Mouse (Mus musculus) midbrain, postnatal 0 days (tissue): Measurements from ENCODE around the gene Kctd8. TPM values are rescaled to one million over a fixed set of nuclear protein-coding genes. Genes with fewer than 3 reads are reported as not detected.
A peak's percentile ranks its signal among the peaks of the same experiment; 100 is the strongest.

Experiments used
- ATAC-seq: fragments of 200-750 bp; cut with Nextera tagmentation; 2 replicates; pipeline ENCODE4 v1.8.0; 2017; ENCODE audit warnings: moderate number of reproducible peaks, mild to moderate bottlenecking, moderate TSS enrichment, moderate library complexity; ENCODE audit not compliant: low FRiP score
- DNase-seq: peaks from one replicate; pipeline ENCODE4 v3.0.0-alpha.2; 2015; ENCODE audit warnings: low spot score
- H3K27ac ChIP-seq: fragments of 300-500 bp; sonication (generic); 2 replicates; pipeline ENCODE4 v1.5.1; 2014; ENCODE audit warnings: low read depth, mild to moderate bottlenecking, low read length, mixed read lengths
- H3K27me3 ChIP-seq: fragments of 300-500 bp; sonication (generic); 2 replicates; pipeline ENCODE4 v1.6.1; 2014; ENCODE audit warnings: low read length, control low read depth, mixed read lengths; ENCODE audit not compliant: insufficient read depth
- H3K36me3 ChIP-seq: fragments of 300-500 bp; sonication (generic); 2 replicates; pipeline ENCODE4 v1.6.1; 2014; ENCODE audit warnings: low read length, control low read depth, mixed read lengths; ENCODE audit not compliant: insufficient read depth
- H3K4me1 ChIP-seq: fragments of 300-500 bp; sonication (generic); 2 replicates; pipeline ENCODE4 v1.6.1; 2014; ENCODE audit warnings: mild to moderate bottlenecking, control low read depth, antibody characterized with exemption, low read length, mixed read lengths; ENCODE audit not compliant: insufficient read depth
- H3K4me2 ChIP-seq: fragments of 300-500 bp; sonication (generic); 2 replicates; pipeline ENCODE4 v1.6.1; 2014; ENCODE audit warnings: low read depth, mild to moderate bottlenecking, low read length, mixed read lengths; ENCODE audit not compliant: poor library complexity, severe bottlenecking
- H3K4me3 ChIP-seq: fragments of 300-500 bp; sonication (generic); 2 replicates; pipeline ENCODE4 v1.5.1; 2014; ENCODE audit warnings: low read depth, mild to moderate bottlenecking, low read length, moderate library complexity
- H3K9ac ChIP-seq: fragments of 300-500 bp; sonication (generic); replicated peaks from 2 replicates; pipeline ENCODE4 v1.6.1; 2014; ENCODE audit warnings: mild to moderate bottlenecking, low read length, moderate library complexity, mixed read lengths; ENCODE audit not compliant: poor library complexity, severe bottlenecking
- H3K9me3 ChIP-seq: fragments of 300-500 bp; sonication (generic); 2 replicates; pipeline ENCODE4 v1.6.1; 2016; ENCODE audit warnings: low read length, control low read depth
- CTCF ChIP-seq: IDR thresholded peaks from 2 replicates; pipeline ENCODE4 v1.5.1; 2016; ENCODE audit warnings: antibody characterized with exemption, mild to moderate bottlenecking
- WGBS: fragments of 180-500 bp; shearing (Covaris S2); extraction: QIAGEN DNeasy Blood & Tissue Kit; methylation state at CpG from one replicate; pipeline ENCODE4 v1.1.7; 2014; 5-methylcytosine and 5-hydroxymethylcytosine counted together
- polyA plus RNA-seq: library from polyadenylated mRNA; unstranded; fragments of >200 nt; fragmentation: Nextera tagmentation; extraction: Ambion mirVana; gene quantifications from 2 replicates; pipeline ENCODE4 v1.2.1, GENCODE M21; 2015
- total RNA-seq: library from RNA; depleted of rRNA; stranded (reverse); fragments of >200 nt; gene quantifications from 2 replicates; pipeline ENCODE4 v1.2.3, GENCODE M21; 2014

Kctd8 gene
- total and polyA plus RNA-seq, 2 experiments from 2014 or later = 32.8 to 57.3 TPM

DNA sequence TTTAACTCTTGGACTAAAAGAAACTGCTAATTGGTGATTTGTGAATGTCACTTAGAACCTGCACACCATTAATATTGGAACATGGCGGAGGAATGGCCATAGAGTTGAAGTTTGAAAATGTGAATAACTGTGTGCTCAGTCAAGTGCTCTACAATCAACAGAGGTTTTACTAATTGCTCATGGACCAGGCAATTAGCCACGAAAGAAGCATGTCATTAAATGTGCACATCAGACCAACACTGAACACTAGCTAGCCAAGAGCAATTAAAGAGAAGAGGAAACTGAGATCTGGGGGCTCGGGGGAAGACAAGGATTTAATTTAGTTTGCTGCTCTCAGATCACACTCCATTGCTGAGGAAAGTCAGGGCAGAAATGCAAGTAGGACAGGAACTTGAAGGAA, 126.3 kb downstream of the Kctd8 start:
- H3K4me1 ChIP-seq = no peaks in the 10 kb centered on the region
- 80% methylated on average over 3 of the region's 3 CpGs for WGBS
- no peak overlapping the region for H3K4me2 ChIP-seq
- H3K9ac ChIP-seq = no peak overlapping the region
- ATAC-seq = no peak
- no peak for TF ChIP-seq CTCF
- H3K36me3 ChIP-seq = no peaks in the 10 kb centered on the region
- H3K9me3 ChIP-seq = no peaks in the 10 kb centered on the region
- no peak for DNase-seq
- H3K27me3 ChIP-seq = no peaks in the 10 kb centered on the region
- no peak overlapping the region for H3K27ac ChIP-seq
- no peak overlapping the region for H3K4me3 ChIP-seq

DNA sequence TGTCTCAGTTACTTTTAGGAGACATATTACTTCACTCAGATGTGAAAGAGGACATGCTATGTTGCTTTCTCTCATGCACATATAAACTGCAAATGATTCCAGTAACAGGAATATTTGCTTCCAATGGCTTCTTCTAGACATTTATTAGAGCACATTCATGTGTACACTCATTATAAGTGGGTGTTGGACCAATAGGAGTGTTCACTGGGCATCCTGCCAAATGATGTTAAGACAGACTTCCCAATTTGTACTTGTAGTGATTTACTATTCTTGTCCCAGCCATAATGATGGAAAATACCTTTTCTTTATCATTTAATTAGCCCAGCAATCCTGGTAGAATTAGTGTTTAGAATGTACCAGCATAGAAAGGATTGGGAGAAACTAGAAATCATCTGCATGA, 132.1 kb downstream of the Kctd8 start:
- no peak for TF ChIP-seq CTCF
- no peak for ATAC-seq
- Histone ChIP-seq H3K27ac (no peak overlapping the region), H3K4me3 (no peak overlapping the region), H3K9ac (no peak overlapping the region), H3K4me1 (no peaks in the 10 kb centered on the region), H3K27me3 (no peaks in the 10 kb centered on the region), H3K9me3 (no peaks in the 10 kb centered on the region), H3K36me3 (no peaks in the 10 kb centered on the region), H3K4me2 (no peak overlapping the region)
- DNase-seq = no peak

DNA sequence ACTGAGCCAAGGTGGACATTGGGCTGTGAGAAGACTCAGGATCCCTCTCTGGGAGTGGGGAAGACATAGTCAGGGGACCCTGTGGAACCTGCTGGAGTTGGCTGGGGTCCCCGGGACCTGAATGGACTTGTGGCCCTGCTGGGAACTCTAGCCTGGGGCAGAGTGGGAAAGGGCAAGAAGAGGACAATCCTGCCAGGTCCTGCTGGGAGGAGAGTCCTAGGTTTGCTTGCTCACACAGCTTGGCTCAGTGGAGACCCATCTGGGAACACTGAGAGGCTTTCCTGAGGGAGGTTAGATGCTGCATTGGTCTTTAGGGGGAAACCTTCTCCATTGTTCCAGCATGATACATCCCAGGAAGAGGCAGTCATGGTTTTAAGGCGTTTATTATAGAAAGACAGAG, 133.8 kb downstream of the Kctd8 start:
- no peak for TF ChIP-seq CTCF
- Histone ChIP-seq H3K4me2 (no peak overlapping the region), H3K4me1 (no peaks in the 10 kb centered on the region), H3K27ac (no peak overlapping the region), H3K27me3 (no peaks in the 10 kb centered on the region), H3K4me3 (no peak overlapping the region), H3K9me3 (no peaks in the 10 kb centered on the region), H3K9ac (no peak overlapping the region), H3K36me3 (no peaks in the 10 kb centered on the region)
- no peak for ATAC-seq
- no peak for DNase-seq
- 69% methylated on average over 2 of the region's 2 CpGs for WGBS

- Histone ChIP-seq H3K27ac (no peak overlapping the region), H3K36me3 (no peaks in the 10 kb centered on the region), H3K9ac (no peak overlapping the region), H3K9me3 (no peaks in the 10 kb centered on the region), H3K27me3 (no peaks in the 10 kb centered on the region), H3K4me2 (no peak overlapping the region), H3K4me3 (no peak overlapping the region), H3K4me1 (no peaks in the 10 kb centered on the region)
- 55% methylated on average over 4 of the region's 4 CpGs for WGBS
- no peak for TF ChIP-seq CTCF
- ATAC-seq (no peak), DNase-seq (peak; percentile 51)
These were observed 181.5 kb downstream of the Kctd8 start for GRCm38 (mm10) chr5:69159897-69160509.

DNA sequence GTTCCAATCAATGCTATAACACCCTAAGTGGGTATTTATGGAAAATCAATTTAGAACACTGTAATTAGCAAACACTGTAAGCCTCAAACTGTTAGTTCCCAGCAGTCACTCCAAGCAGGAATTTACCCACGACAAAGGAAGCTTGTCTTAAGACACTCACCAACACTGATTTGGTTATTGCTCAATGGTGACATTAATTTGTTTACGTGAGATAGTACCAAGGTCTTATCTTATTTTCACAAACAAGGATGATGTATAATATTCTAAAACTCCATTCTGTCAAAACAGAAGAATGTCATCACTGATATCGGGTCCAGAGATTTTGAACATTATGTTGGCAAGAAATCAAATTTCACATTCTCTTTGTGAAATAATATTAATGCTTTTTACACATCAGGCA, 185.0 kb downstream of the Kctd8 start:
- Histone ChIP-seq H3K27me3 (no peaks in the 10 kb centered on the region), H3K36me3 (no peaks in the 10 kb centered on the region), H3K9ac (no peak overlapping the region), H3K9me3 (no peaks in the 10 kb centered on the region), H3K27ac (no peak overlapping the region), H3K4me2 (no peak overlapping the region), H3K4me1 (no peaks in the 10 kb centered on the region), H3K4me3 (no peak overlapping the region)
- no peak for DNase-seq
- WGBS = 73% methylated on average over 3 of the region's 3 CpGs
- TF ChIP-seq CTCF = no peak
- no peak for ATAC-seq

DNA sequence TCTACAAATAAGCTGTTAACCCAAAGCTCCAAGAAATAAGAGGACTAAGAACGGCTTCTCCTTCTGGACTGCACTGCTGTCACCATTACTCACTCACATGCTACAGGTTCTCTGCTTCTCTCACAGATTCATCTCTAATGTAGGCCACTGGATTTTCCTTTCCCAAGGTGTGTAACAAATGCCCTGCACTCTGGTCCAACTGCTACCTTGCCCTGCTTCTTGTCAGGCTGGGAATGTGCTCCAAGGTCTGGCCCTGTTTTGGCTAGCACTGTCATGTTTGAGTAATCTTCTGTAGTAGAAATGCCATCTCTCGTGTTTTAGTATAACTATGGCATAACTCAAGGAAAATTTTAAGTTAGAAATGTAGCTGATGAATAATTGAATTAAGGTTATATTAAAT, 195.7 kb downstream of the Kctd8 start:
- DNase-seq (no peak), ATAC-seq (no peak)
- Histone ChIP-seq H3K9ac (no peak overlapping the region), H3K4me3 (no peak overlapping the region), H3K27me3 (no peaks in the 10 kb centered on the region), H3K9me3 (no peaks in the 10 kb centered on the region), H3K4me2 (no peak overlapping the region), H3K27ac (no peak overlapping the region), H3K36me3 (no peaks in the 10 kb centered on the region), H3K4me1 (no peaks in the 10 kb centered on the region)
- 87% methylated on average over 2 of the region's 2 CpGs for WGBS
- no peak for TF ChIP-seq CTCF
